Mouse (Mus musculus) stomach, embryonic 15.5 days (tissue): ENCODE results near the gene Dusp13. TPM values are rescaled to one million over a fixed set of nuclear protein-coding genes. Genes with fewer than 3 reads are reported as not detected.

Source experiments
- ATAC-seq: fragments of 200-750 bp; cut with Nextera tagmentation; 2 replicates; pipeline ENCODE4 v1.8.0; 2017; ENCODE audit warnings: low read depth, moderate number of reproducible peaks, moderate TSS enrichment; ENCODE audit not compliant: insufficient read depth, low FRiP score
- H3K27ac ChIP-seq: fragments of 300-500 bp; sonication (generic); 2 replicates; pipeline ENCODE4 v1.5.1; 2015; ENCODE audit warnings: mild to moderate bottlenecking, inconsistent platforms
- H3K27me3 ChIP-seq: fragments of 300-500 bp; sonication (generic); replicated peaks from 2 replicates; pipeline ENCODE4 v1.6.1; 2015; ENCODE audit warnings: inconsistent platforms
- H3K36me3 ChIP-seq: fragments of 300-500 bp; sonication (generic); 2 replicates; pipeline ENCODE4 v1.6.1; 2015; ENCODE audit warnings: inconsistent platforms
- H3K4me1 ChIP-seq: fragments of 300-500 bp; sonication (generic); 2 replicates; pipeline ENCODE4 v1.6.1; 2015; ENCODE audit warnings: inconsistent platforms
- H3K4me2 ChIP-seq: fragments of 300-500 bp; sonication (generic); 2 replicates; pipeline ENCODE4 v1.6.1; 2015; ENCODE audit warnings: mild to moderate bottlenecking, inconsistent platforms
- H3K4me3 ChIP-seq: fragments of 300-500 bp; sonication (generic); replicated peaks from 2 replicates; pipeline ENCODE4 v1.5.1; 2015; ENCODE audit warnings: inconsistent platforms
- H3K9ac ChIP-seq: fragments of 300-500 bp; sonication (generic); 2 replicates; pipeline ENCODE4 v1.6.1; 2015; ENCODE audit warnings: inconsistent platforms
- H3K9me3 ChIP-seq: fragments of 300-500 bp; sonication (generic); 2 replicates; pipeline ENCODE4 v1.6.1; 2016; ENCODE audit warnings: inconsistent platforms
- WGBS: fragments of 180-500 bp; shearing (Covaris S2); methylation state at CpG from one replicate; pipeline ENCODE4 v1.1.7; 2015; 5-methylcytosine and 5-hydroxymethylcytosine counted together
- polyA plus RNA-seq: library from polyadenylated mRNA; unstranded; fragments of >200 nt; fragmentation: Nextera tagmentation; extraction: Ambion mirVana; gene quantifications from 2 replicates; pipeline ENCODE4 v1.2.1, GENCODE M21; 2015

Dusp13 gene
- polyA plus RNA-seq, 1 experiment from 2014 or later = not detected

- WGBS = 87% methylated on average over 8 of the region's 8 CpGs
- H3K27me3 ChIP-seq = no peaks in the 10 kb centered on the region
- H3K4me2 ChIP-seq = no peak overlapping the region
- no peak overlapping the region for H3K9ac ChIP-seq
- no peaks in the 10 kb centered on the region for H3K36me3 ChIP-seq
- no peaks in the 10 kb centered on the region for H3K4me1 ChIP-seq
- ATAC-seq = no peak
- no peak overlapping the region for H3K4me3 ChIP-seq
- no peaks in the 10 kb centered on the region for H3K9me3 ChIP-seq
- H3K27ac ChIP-seq = no peak overlapping the region
Measured at GRCm38 (mm10) chr14:21746251-21746650, 4.7 kb downstream of the Dusp13 start.

- H3K9me3 ChIP-seq = no peaks in the 10 kb centered on the region
- WGBS = 70% methylated on average over 5 of the region's 5 CpGs
- H3K27me3 ChIP-seq = no peaks in the 10 kb centered on the region
- no peaks in the 10 kb centered on the region for H3K4me1 ChIP-seq
- no peak for ATAC-seq
- H3K36me3 ChIP-seq = no peaks in the 10 kb centered on the region
- H3K27ac ChIP-seq = no peak overlapping the region
- no peak overlapping the region for H3K4me2 ChIP-seq
- no peak overlapping the region for H3K4me3 ChIP-seq
- no peak overlapping the region for H3K9ac ChIP-seq
Measured at GRCm38 (mm10) chr14:21745149-21745548, 5.8 kb downstream of the Dusp13 start.

GRCm38 (mm10) chr14:21744169-21744568, 6.8 kb downstream of the Dusp13 start:
- no peak overlapping the region for H3K9ac ChIP-seq
- no peaks in the 10 kb centered on the region for H3K27me3 ChIP-seq
- H3K27ac ChIP-seq = no peak overlapping the region
- no peak overlapping the region for H3K4me3 ChIP-seq
- no peak for ATAC-seq
- no peaks in the 10 kb centered on the region for H3K4me1 ChIP-seq
- H3K4me2 ChIP-seq = no peak overlapping the region
- 91% methylated on average over 1 of the region's 1 CpGs for WGBS
- H3K9me3 ChIP-seq = no peaks in the 10 kb centered on the region
- no peaks in the 10 kb centered on the region for H3K36me3 ChIP-seq

GRCm38 (mm10) chr14:21742441-21742840, 8.5 kb downstream of the Dusp13 start:
- Histone ChIP-seq H3K4me2 (no peak overlapping the region), H3K36me3 (no peaks in the 10 kb centered on the region), H3K9me3 (no peaks in the 10 kb centered on the region), H3K27me3 (no peaks in the 10 kb centered on the region), H3K4me1 (no peaks in the 10 kb centered on the region), H3K9ac (no peak overlapping the region), H3K27ac (no peak overlapping the region), H3K4me3 (no peak overlapping the region)
- no peak for ATAC-seq
- 88% methylated on average over 4 of the region's 4 CpGs for WGBS

- no peaks in the 10 kb centered on the region for H3K36me3 ChIP-seq
- peak; percentile 55; the same call in 1 of the 2 replicates for ATAC-seq
- H3K9ac ChIP-seq = no peak overlapping the region
Measured at GRCm38 (mm10) chr14:21741786-21742185, 9.2 kb downstream of the Dusp13 start.

GRCm38 (mm10) chr14:21741314-21741713, 9.7 kb downstream of the Dusp13 start:
- Histone ChIP-seq H3K4me3 (no peak overlapping the region), H3K4me2 (no peak overlapping the region), H3K9ac (no peak overlapping the region), H3K9me3 (no peaks in the 10 kb centered on the region), H3K4me1 (no peaks in the 10 kb centered on the region), H3K36me3 (no peaks in the 10 kb centered on the region), H3K27me3 (no peaks in the 10 kb centered on the region), H3K27ac (no peak overlapping the region)
- 93% methylated on average over 3 of the region's 3 CpGs for WGBS
- no peak for ATAC-seq

More at GRCm38 (mm10) chr14:21741786-21742185, 9.2 kb downstream of the Dusp13 start:
- WGBS = 14% methylated on average over 4 of the region's 4 CpGs
- Histone ChIP-seq H3K9me3 (no peaks in the 10 kb centered on the region), H3K4me1 (no peaks in the 10 kb centered on the region), H3K27ac (no peak overlapping the region), H3K4me2 (no peak overlapping the region), H3K27me3 (no peaks in the 10 kb centered on the region), H3K4me3 (no peak overlapping the region)

GRCm38 (mm10) chr14:21740345-21740744, 10.6 kb downstream of the Dusp13 start:
- 87% methylated on average over 7 of the region's 7 CpGs for WGBS
- H3K9me3 ChIP-seq = no peaks in the 10 kb centered on the region
- H3K4me2 ChIP-seq = no peak overlapping the region
- no peaks in the 10 kb centered on the region for H3K4me1 ChIP-seq
- H3K36me3 ChIP-seq = no peaks in the 10 kb centered on the region
- no peak overlapping the region for H3K27ac ChIP-seq
- ATAC-seq = no peak
- no peak overlapping the region for H3K4me3 ChIP-seq
- no peaks in the 10 kb centered on the region for H3K27me3 ChIP-seq
- H3K9ac ChIP-seq = no peak overlapping the region

- no peak overlapping the region for H3K9ac ChIP-seq
- WGBS = 90% methylated on average over 15 of the region's 15 CpGs
- H3K4me1 ChIP-seq = no peaks in the 10 kb centered on the region
- no peak overlapping the region for H3K4me2 ChIP-seq
- H3K4me3 ChIP-seq = no peak overlapping the region
- no peak overlapping the region for H3K27ac ChIP-seq
- no peak for ATAC-seq
- no peaks in the 10 kb centered on the region for H3K36me3 ChIP-seq
- H3K27me3 ChIP-seq = no peaks in the 10 kb centered on the region
- H3K9me3 ChIP-seq = no peaks in the 10 kb centered on the region
Measured at GRCm38 (mm10) chr14:21733131-21733905, 17.7 kb downstream of the Dusp13 start.

- 85% methylated on average over 4 of the region's 4 CpGs for WGBS
- no peaks in the 10 kb centered on the region for H3K4me1 ChIP-seq
- H3K27me3 ChIP-seq = no peaks in the 10 kb centered on the region
- ATAC-seq = no peak
- H3K4me3 ChIP-seq = no peak overlapping the region
- H3K27ac ChIP-seq = no peak overlapping the region
- no peaks in the 10 kb centered on the region for H3K36me3 ChIP-seq
- no peak overlapping the region for H3K9ac ChIP-seq
- H3K9me3 ChIP-seq = no peaks in the 10 kb centered on the region
- no peak overlapping the region for H3K4me2 ChIP-seq
Measured at GRCm38 (mm10) chr14:21729936-21730335, 21.0 kb downstream of the Dusp13 start.

- Histone ChIP-seq H3K4me2 (no peak overlapping the region), H3K9me3 (no peaks in the 10 kb centered on the region), H3K27ac (no peak overlapping the region), H3K9ac (no peak overlapping the region), H3K4me3 (no peak overlapping the region), H3K36me3 (no peaks in the 10 kb centered on the region), H3K4me1 (no peaks in the 10 kb centered on the region), H3K27me3 (no peaks in the 10 kb centered on the region)
- no peak for ATAC-seq
- WGBS = 77% methylated on average over 6 of the region's 6 CpGs
Measured at GRCm38 (mm10) chr14:21729031-21729732, 21.8 kb downstream of the Dusp13 start.

GRCm38 (mm10) chr14:21722021-21722698, 28.8 kb downstream of the Dusp13 start:
- Histone ChIP-seq H3K4me2 (no peak overlapping the region), H3K4me1 (peaks cover 3% of the 10 kb centered on the region; the same call in 1 of the 2 replicates), H3K36me3 (no peaks in the 10 kb centered on the region), H3K27ac (no peak overlapping the region), H3K9me3 (no peaks in the 10 kb centered on the region), H3K9ac (no peak overlapping the region), H3K27me3 (no peaks in the 10 kb centered on the region), H3K4me3 (no peak overlapping the region)
- no peak for ATAC-seq
- WGBS = 92% methylated on average over 8 of the region's 8 CpGs
